Comparison of ENCODE assay signal across 19 mouse cellular contexts in genomic region chr4:122903709-122904108, GRCm38 (mm10). TPM values are rescaled to one million over a fixed set of nuclear protein-coding genes. Genes with fewer than 3 reads are reported as not detected.
A peak's percentile ranks its signal among the peaks of the same experiment; 100 is the strongest.
DNase-seq lines count a peak whose midpoint lies in the region; ATAC-seq and TF ChIP-seq lines count a peak whose summit lies in the region.
"Had no signal": no experiment of that assay in that cellular context is flagged by ENCODE, and none has a peak within 500 bp of the region (broad histone marks: within the 10 kb centered on the region; RNA-seq: fewer than 3 reads in every experiment).

No protein-coding gene starts in this region.

- TF ChIP-seq EP300 in MEL (IDR thresholded peaks at IDR 0.05; ENCODE audit: low read depth in 1 of 2, low read length in 2 of 2): no peak

- ATAC-seq in megakaryocyte, adult 5-6 weeks (ENCODE audit: poor library complexity, severe bottlenecking): peak; percentile 69
- ATAC-seq: forebrain, embryonic 15.5 days; intestine, embryonic 16.5 days had no signal

- no peaks in the 10 kb centered on the region; a peak in 2 of 4 replicates for H3K27me3 ChIP-seq in MEL (ENCODE audit: control insufficient read depth in 1 of 2, insufficient read depth in 2 of 2, low read length in 2 of 2)
- H3K27me3 ChIP-seq in forebrain, embryonic 10.5 days (ENCODE audit: poor library complexity, severe bottlenecking): peaks cover 7% of the 10 kb centered on the region; the same call in 1 of the 2 replicates
- H3K27me3 ChIP-seq: embryonic facial prominence, embryonic 15.5 days; forebrain, embryonic 15.5 days; heart, embryonic 12.5 days; hindbrain, embryonic 15.5 days had no signal

- no peak for TF ChIP-seq RAD21 in MEL (IDR thresholded peaks at IDR 0.05; ENCODE audit: low read depth, low read length)

- no peak overlapping the region for H3K9ac ChIP-seq in MEL (ENCODE audit: control insufficient read depth, low read depth, low read length, poor library complexity, severe bottlenecking)
- H3K9ac ChIP-seq: embryonic facial prominence, embryonic 15.5 days; forebrain, embryonic 15.5 days; heart, embryonic 12.5 days; hindbrain, embryonic 15.5 days had no signal

- 95% methylated on average over 3 of the region's 3 CpGs for WGBS in forebrain, embryonic 10.5 days

- no peak overlapping the region for H3K4me3 ChIP-seq in MEL (ENCODE audit: control insufficient read depth in 1 of 2, insufficient read depth in 1 of 2, low read depth in 2 of 2, low read length in 2 of 2)
- no peak overlapping the region for H3K4me3 ChIP-seq in forebrain, embryonic 10.5 days
- H3K4me3 ChIP-seq: embryonic facial prominence, embryonic 15.5 days; erythroblast, embryonic 14.5 days; forebrain, embryonic 15.5 days; heart, embryonic 12.5 days; hindbrain, embryonic 15.5 days had no signal

- no peaks in the 10 kb centered on the region for H3K79me2 ChIP-seq in MEL (ENCODE audit: control insufficient read depth, insufficient read depth, low read length, poor library complexity)

- H3K27ac ChIP-seq in MEL (ENCODE audit: control insufficient read depth, low read depth, low read length): no peak overlapping the region
- no peak overlapping the region for H3K27ac ChIP-seq in forebrain, embryonic 10.5 days
- H3K27ac ChIP-seq: embryonic facial prominence, embryonic 15.5 days; forebrain, embryonic 15.5 days; hindbrain, embryonic 15.5 days had no signal

- DNase-seq in A20 (ENCODE audit: low read depth, low spot score) (peak; percentile 65), MEL (ENCODE audit: low read depth, low spot score) (peak; percentile 48)
- DNase-seq in adrenal gland, postnatal 36 days: no peak
- DNase-seq in forebrain, embryonic 10.5 days (ENCODE audit: extremely low spot score, low spot score): no peak
- no peak for DNase-seq in embryo, embryonic 9.5 days (ENCODE audit: extremely low spot score)
- DNase-seq: adrenal gland, adult 2 months; cerebellum, adult 11 months; cerebellum, adult 8-10 months; cerebellum, postnatal 14 days; gastrocnemius, postnatal 10 days had no signal

- H3K36me3 ChIP-seq in MEL (ENCODE audit: control insufficient read depth in 1 of 2, insufficient read depth in 2 of 2, low read length in 2 of 2): no peaks in the 10 kb centered on the region
- H3K36me3 ChIP-seq in forebrain, embryonic 10.5 days (replicated peaks): no peaks in the 10 kb centered on the region
- H3K36me3 ChIP-seq: embryonic facial prominence, embryonic 15.5 days; forebrain, embryonic 15.5 days; heart, embryonic 12.5 days; hindbrain, embryonic 15.5 days had no signal

- TF ChIP-seq CTCF in MEL (IDR thresholded peaks at IDR 0.05 in 2 of 3, conservative IDR thresholded peaks at IDR 0.05 in 1 of 3; ENCODE audit: control insufficient read depth in 1 of 3, insufficient read depth in 1 of 3, low read depth in 2 of 3, low read length in 3 of 3, poor library complexity in 1 of 3, severe bottlenecking in 1 of 3): no peak

- H3K4me1 ChIP-seq in MEL (ENCODE audit: control insufficient read depth in 1 of 2, insufficient read depth in 2 of 2, low read length in 2 of 2): peaks cover 0 to 5% of the 10 kb centered on the region in 2 experiments; a peak in 2 of 4 replicates
- peaks cover under 1% of the 10 kb centered on the region for H3K4me1 ChIP-seq in forebrain, embryonic 10.5 days
- H3K4me1 ChIP-seq: embryonic facial prominence, embryonic 15.5 days; heart, embryonic 12.5 days; hindbrain, embryonic 15.5 days had no signal

- TF ChIP-seq POLR2A in MEL (IDR thresholded peaks at IDR 0.05; ENCODE audit: control insufficient read depth in 1 of 2, insufficient read depth in 1 of 2, low read depth in 1 of 2, low read length in 2 of 2, poor library complexity in 1 of 2): no peak

- no peaks in the 10 kb centered on the region for H3K9me3 ChIP-seq in MEL (replicated peaks; ENCODE audit: insufficient read depth, low read length)
- H3K9me3 ChIP-seq in forebrain, embryonic 10.5 days: 0 out of 2 replicates have a peak, but pooled peaks cover 5% of the 10 kb centered on the region
- H3K9me3 ChIP-seq: embryonic facial prominence, embryonic 15.5 days; forebrain, embryonic 15.5 days; hindbrain, embryonic 15.5 days had no signal

TF ChIP-seq in MEL, 35 proteins besides CTCF, POLR2A, EP300 and RAD21:
- TF ChIP-seq MEF2A (IDR thresholded peaks at IDR 0.05; ENCODE audit: extremely low read depth, insufficient replicate concordance, low read depth, low read length, poor library complexity, severe bottlenecking) (no peak), HCFC1 (IDR thresholded peaks at IDR 0.05; ENCODE audit: low read depth, low read length) (no peak), ZC3H11A (IDR thresholded peaks at IDR 0.05; ENCODE audit: low read depth, low read length) (no peak), GATA1 (IDR thresholded peaks at IDR 0.05; ENCODE audit: low read depth, low read length) (no peak), KAT2A (conservative IDR thresholded peaks at IDR 0.05; ENCODE audit: low read depth, low read length) (no peak), USF1 (IDR thresholded peaks at IDR 0.05; ENCODE audit: low read depth, low read length) (no peak), ZMIZ1 (IDR thresholded peaks at IDR 0.05; ENCODE audit: low read depth, low read length) (no peak), ZNF384 (IDR thresholded peaks at IDR 0.05; ENCODE audit: low read depth, low read length) (no peak), ZKSCAN1 (IDR thresholded peaks at IDR 0.05; ENCODE audit: low read depth, low read length) (no peak), MYB (IDR thresholded peaks at IDR 0.05; ENCODE audit: low read depth, low read length) (no peak), ETS1 (IDR thresholded peaks at IDR 0.05; ENCODE audit: low read depth, low read length) (no peak), TCF12 (IDR thresholded peaks at IDR 0.05; ENCODE audit: low read depth, low read length) (no peak), SMC3 (IDR thresholded peaks at IDR 0.05; ENCODE audit: low read depth, low read length) (no peak), UBTF (IDR thresholded peaks at IDR 0.05; ENCODE audit: borderline replicate concordance, insufficient read depth, low read depth, low read length) (no peak), E2F4 (IDR thresholded peaks at IDR 0.05; ENCODE audit: borderline replicate concordance, low read depth, low read length) (no peak), MAFK (IDR thresholded peaks at IDR 0.05; ENCODE audit: borderline replicate concordance, low read depth, low read length) (no peak), MYC (IDR thresholded peaks at IDR 0.05; ENCODE audit: low read depth, low read length) (no peak), SIN3A (IDR thresholded peaks at IDR 0.05; ENCODE audit: low read length) (no peak), USF2 (IDR thresholded peaks at IDR 0.05; ENCODE audit: borderline replicate concordance in 1 of 2, insufficient read depth in 1 of 2, low read depth in 1 of 2, low read length in 2 of 2) (no peak), GABPA (IDR thresholded peaks at IDR 0.05; ENCODE audit: low read depth, low read length) (no peak)

RNA-seq across cellular contexts. Expression of gene Cap1, which starts 17.9 kb away (rescaled TPM):
- total RNA-seq in MEL (2012; rRNA removed): 68.3 and 82.3 TPM in 2 replicates
- polyA plus RNA-seq in MEL (2012; ENCODE audit: insufficient read depth in 1 of 2, insufficient read length in 2 of 2, low read depth in 1 of 2, low replicate concordance in 2 of 2, missing spikeins in 1 of 2): 100 to 1,000 TPM in 1 of 2 experiments, not detected in 1; 134 TPM
- 417 and 420 TPM in 2 replicates for total RNA-seq in megakaryocyte, adult 5-6 weeks (2015)
- total RNA-seq in megakaryocyte, adult 5-6 weeks (2017): 551 and 589 TPM in 2 replicates
- 100 to 1,000 TPM; 139 to 163 TPM for total RNA-seq in adrenal gland, postnatal 36 days (2021)
- polyA plus RNA-seq in forebrain, embryonic 10.5 days (2016; fragmentation: Nextera tagmentation; extraction: Ambion mirVana): 60.7 and 76.1 TPM in 2 replicates

RNA-seq across cellular contexts. Expression of gene Mfsd2a, which starts 57.3 kb away (rescaled TPM):
- 8.4 and 14.3 TPM in 2 replicates for total RNA-seq in MEL (2012; rRNA removed)
- polyA plus RNA-seq in MEL (2012; ENCODE audit: insufficient read depth in 1 of 2, insufficient read length in 2 of 2, low read depth in 1 of 2, low replicate concordance in 2 of 2, missing spikeins in 1 of 2): 1 to 10 TPM in 1 of 2 experiments, not detected in 1; 8.8 TPM
- 0.14 TPM in 1 of 2 replicates, not detected in the other for total RNA-seq in megakaryocyte, adult 5-6 weeks (2015)
- 0.15 and 0.16 TPM in 2 replicates for total RNA-seq in megakaryocyte, adult 5-6 weeks (2017)
- 1 to 10 TPM; 5.4 to 6.6 TPM for total RNA-seq in adrenal gland, postnatal 36 days (2021)
- polyA plus RNA-seq in forebrain, embryonic 10.5 days (2016; fragmentation: Nextera tagmentation; extraction: Ambion mirVana): 18.5 and 19.4 TPM in 2 replicates
- total RNA-seq: heart, adult 8-10 months; heart, postnatal 25 days had no signal
- polyA plus RNA-seq: erythroblast, embryonic 14.5 days had no signal

Comparison
In these comparisons a context has a peak if more than half of its experiments do, and no peak if none do; other contexts are left out.
1. DNase-seq: peak in A20 (single experiment) and MEL (single experiment); none in adrenal gland, postnatal 36 days (0 of 2), forebrain, embryonic 10.5 days (single experiment) and embryo, embryonic 9.5 days (single experiment).